Mouse (Mus musculus) megakaryocyte, embryonic 14.5 days (primary cell): ENCODE data around the gene Adad1.

Experiments
- FLI1 ChIP-seq: IDR thresholded peaks from 2 replicates; pipeline ENCODE4 v1.6.1; 2012; ENCODE audit warnings: low read length, inconsistent platforms, mixed read lengths
- GATA1 ChIP-seq: IDR thresholded peaks from 3 replicates; pipeline ENCODE4 v1.6.1; 2012; ENCODE audit warnings: mixed read lengths, low read length, inconsistent platforms, borderline replicate concordance

- TF ChIP-seq GATA1 = no peak
- no peak for TF ChIP-seq FLI1
Measured at GRCm38 (mm10) chr3:37158246-37158645, 94.9 kb downstream of the Adad1 start.
